13 mouse cellular contexts compared by ENCODE assay signal in genomic region chr4:134121571-134121970, GRCm38 (mm10). TPM values are rescaled to one million over a fixed set of nuclear protein-coding genes. Genes with fewer than 3 reads are reported as not detected.
DNase-seq lines count a peak whose midpoint lies in the region; ATAC-seq lines count a peak whose summit lies in the region.
"Had no signal": no experiment of that assay in that cellular context is flagged by ENCODE, and none has a peak within 500 bp of the region (broad histone marks: within the 10 kb centered on the region; RNA-seq: fewer than 3 reads in every experiment).

No protein-coding gene starts in this region.

- WGBS in heart, embryonic 16.5 days = 45% methylated on average over 4 of the region's 4 CpGs

- no peaks in the 10 kb centered on the region for H3K27me3 ChIP-seq in heart, embryonic 16.5 days (ENCODE audit: control insufficient read depth, insufficient read depth, low read length)
- H3K27me3 ChIP-seq: heart, embryonic 13.5 days; neural tube, embryonic 13.5 days had no signal

- H3K4me3 ChIP-seq in heart, embryonic 16.5 days (ENCODE audit: low read length) = no peak overlapping the region
- H3K4me3 ChIP-seq: heart, embryonic 13.5 days; neural tube, embryonic 13.5 days had no signal

- H3K27ac ChIP-seq in heart, embryonic 16.5 days (ENCODE audit: low read length) = peak overlapping the region; percentile 49; the same call in 1 of the 2 replicates
- H3K27ac ChIP-seq: heart, embryonic 13.5 days; neural tube, embryonic 13.5 days had no signal

- H3K4me2 ChIP-seq in heart, embryonic 16.5 days (ENCODE audit: low read depth, low read length) = no peak overlapping the region
- H3K4me2 ChIP-seq: heart, embryonic 13.5 days; neural tube, embryonic 13.5 days had no signal

- H3K36me3 ChIP-seq in heart, embryonic 16.5 days (ENCODE audit: control insufficient read depth, insufficient read depth) = no peaks in the 10 kb centered on the region
- H3K36me3 ChIP-seq: heart, embryonic 13.5 days; neural tube, embryonic 13.5 days had no signal

- intact Hi-C loops in heart, postnatal 36 days (cut with DNase I) = no loop called here
- intact Hi-C loops in gastrocnemius, postnatal 36 days (cut with DNase I) = no loop called here

- peaks cover 2% of the 10 kb centered on the region; the same call in 1 of the 2 replicates for H3K4me1 ChIP-seq in heart, embryonic 16.5 days (ENCODE audit: control insufficient read depth, insufficient read depth, low read length)

- H3K9me3 ChIP-seq in heart, embryonic 16.5 days (replicated peaks; ENCODE audit: control insufficient read depth, low read length) = no peaks in the 10 kb centered on the region
- H3K9me3 ChIP-seq: heart, embryonic 13.5 days; neural tube, embryonic 13.5 days had no signal

- 0 out of 2 replicates have a peak overlapping the region, but pooled peaks have one; percentile 28 for H3K9ac ChIP-seq in heart, embryonic 16.5 days (ENCODE audit: low read length)
- H3K9ac ChIP-seq: heart, embryonic 13.5 days; neural tube, embryonic 13.5 days had no signal

- DNase-seq in heart, postnatal 36 days = no peak
- peak; percentile 90 for DNase-seq in 416B (ENCODE audit: low read depth)
- peak; percentile 66 for DNase-seq in T-cell, adult 2 months (ENCODE audit: low spot score)
- DNase-seq in retina, embryonic 14.5 days (ENCODE audit: low spot score) = peak; percentile 32
- no peak for DNase-seq in adrenal gland, adult 18-20 months (ENCODE audit: low spot score in 2 of 2)
- DNase-seq in gastrocnemius, postnatal 36 days = no peak
- no peak for DNase-seq in lung, postnatal 25 days (ENCODE audit: low spot score)
- DNase-seq: cerebellum, adult 18-20 months; lung, postnatal 36 days; right cerebral cortex, postnatal 4 days had no signal

- no peak; the same call in 1 of the 2 replicates for ATAC-seq in heart, embryonic 16.5 days (replicated peaks; ENCODE audit: extremely low read depth, insufficient read depth, low FRiP score)

RNA-seq across cellular contexts. Expression of gene Sh3bgrl3, which starts 7.0 kb away (rescaled TPM):
- polyA plus RNA-seq in heart, embryonic 16.5 days (2015; fragmentation: Nextera tagmentation; extraction: Ambion mirVana) = 213 and 218 TPM in 2 replicates
- total RNA-seq in heart, postnatal 36 days (2021) = 10 to 100 TPM; 36.4 to 39.9 TPM
- 100 to 1,000 TPM in 1 of 2 experiments, 10 to 100 TPM in 1; 73.4 to 102 TPM for total RNA-seq in adrenal gland, adult 18-20 months (2021)
- total RNA-seq in gastrocnemius, postnatal 36 days (2021) = 10 to 100 TPM; 17.1 to 19.7 TPM

RNA-seq across cellular contexts. Expression of gene Ubxn11, which starts 19.2 kb away (rescaled TPM):
- polyA plus RNA-seq in heart, embryonic 16.5 days (2015; fragmentation: Nextera tagmentation; extraction: Ambion mirVana) = 3.5 and 3.9 TPM in 2 replicates
- total RNA-seq in heart, postnatal 36 days (2021) = 1 to 10 TPM; 1.6 to 1.9 TPM
- 10 to 100 TPM in 1 of 2 experiments, 1 to 10 TPM in 1; 8.7 to 12.6 TPM for total RNA-seq in adrenal gland, adult 18-20 months (2021)
- 1 to 10 TPM; 1.4 to 2.1 TPM for total RNA-seq in gastrocnemius, postnatal 36 days (2021)

RNA-seq across cellular contexts. Expression of gene Cd52, which starts 26.7 kb away (rescaled TPM):
- polyA plus RNA-seq in heart, embryonic 16.5 days (2015; fragmentation: Nextera tagmentation; extraction: Ambion mirVana) = 16.6 and 28.6 TPM in 2 replicates
- 1 to 10 TPM; 3.1 to 4.6 TPM for total RNA-seq in heart, postnatal 36 days (2021)
- total RNA-seq in adrenal gland, adult 18-20 months (2021) = 10 to 100 TPM; 14.0 to 19.9 TPM
- total RNA-seq in gastrocnemius, postnatal 36 days (2021) = 1 to 10 TPM; 1.1 to 1.9 TPM

Comparison
In these comparisons a context has a peak if more than half of its experiments do, and no peak if none do; other contexts are left out.
1. DNase-seq: peak in 416B (single experiment), T-cell, adult 2 months (single experiment) and retina, embryonic 14.5 days (single experiment); none in heart, postnatal 36 days (0 of 2), adrenal gland, adult 18-20 months (0 of 2), gastrocnemius, postnatal 36 days (0 of 2) and lung, postnatal 25 days (single experiment).